10 mouse cellular contexts compared by ENCODE assay signal in the genomic region with DNA sequence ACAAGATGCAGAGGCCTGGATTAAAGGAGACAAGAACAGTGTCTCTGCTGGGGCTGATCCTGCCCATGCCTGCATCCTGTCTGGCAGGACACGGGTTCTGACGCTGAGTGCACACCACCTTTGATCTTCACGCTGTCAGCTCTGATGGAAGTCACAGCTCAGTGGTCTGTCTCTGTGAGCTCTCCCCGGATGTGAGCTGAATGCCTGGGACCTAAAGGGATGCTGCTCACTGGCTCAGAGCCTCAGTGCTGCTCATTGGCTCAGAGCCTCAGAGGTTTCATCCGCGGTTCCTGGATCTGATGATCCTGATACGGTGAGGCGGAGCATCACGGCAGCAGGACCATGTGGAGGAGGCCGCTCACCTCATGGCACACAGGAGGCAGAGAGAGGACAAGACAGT. TPM values are rescaled to one million over a fixed set of nuclear protein-coding genes. Genes with fewer than 3 reads are reported as not detected.
A peak's percentile ranks its signal among the peaks of the same experiment; 100 is the strongest.
DNase-seq lines count a peak whose midpoint lies in the region; ATAC-seq and TF ChIP-seq lines count a peak whose summit lies in the region.
"Had no signal": no experiment of that assay in that cellular context is flagged by ENCODE, and none has a peak within 500 bp of the region (broad histone marks: within the 10 kb centered on the region; RNA-seq: fewer than 3 reads in every experiment).

No protein-coding gene starts in this region.

- POLR2A ChIA-PET in Patski (lab: Charles Lee) = no interaction called here

- H3K36me3 ChIP-seq in heart, embryonic 11.5 days (ENCODE audit: control insufficient read depth, insufficient read depth, low read length) = peaks cover 9% of the 10 kb centered on the region
- no peaks in the 10 kb centered on the region for H3K36me3 ChIP-seq in heart, adult 2 months (ENCODE audit: control insufficient read depth, insufficient read depth, low read length)
- peaks cover 26% of the 10 kb centered on the region; the same call in 1 of the 2 replicates for H3K36me3 ChIP-seq in kidney, embryonic 14.5 days (ENCODE audit: control insufficient read depth, insufficient read depth, low read length)
- peaks cover 30% of the 10 kb centered on the region for H3K36me3 ChIP-seq in midbrain, embryonic 14.5 days (ENCODE audit: control insufficient read depth, insufficient read depth, low read length)

- no peak overlapping the region for H3K4me2 ChIP-seq in heart, embryonic 11.5 days
- no peak overlapping the region for H3K4me2 ChIP-seq in kidney, embryonic 14.5 days (replicated peaks; ENCODE audit: low read depth, low read length)
- H3K4me2 ChIP-seq in midbrain, embryonic 14.5 days (ENCODE audit: low read length) = no peak overlapping the region
- H3K4me2 ChIP-seq: hindbrain, embryonic 14.5 days had no signal

- no peaks in the 10 kb centered on the region for H3K79me2 ChIP-seq in heart, adult 2 months (replicated peaks; ENCODE audit: control insufficient read depth, insufficient read depth, low read length)

- no peaks in the 10 kb centered on the region for H3K9me3 ChIP-seq in heart, embryonic 11.5 days (replicated peaks; ENCODE audit: control insufficient read depth, low read length)
- no peaks in the 10 kb centered on the region for H3K9me3 ChIP-seq in kidney, embryonic 14.5 days (ENCODE audit: control insufficient read depth, low read length)
- H3K9me3 ChIP-seq in midbrain, embryonic 14.5 days (ENCODE audit: control insufficient read depth, low read length) = no peaks in the 10 kb centered on the region

- CTCF ChIA-PET in Patski (lab: Charles Lee) = interaction anchor here (1.5 kb wide), 1 partner anchor 27 kb away, joined by 3 read pairs; no protein-coding TSS in a partner anchor

- no peak overlapping the region for H3K9ac ChIP-seq in heart, embryonic 11.5 days (ENCODE audit: low read depth, low read length)
- H3K9ac ChIP-seq in heart, adult 2 months (ENCODE audit: low read depth, low read length) = no peak overlapping the region
- H3K9ac ChIP-seq in kidney, embryonic 14.5 days (ENCODE audit: low read depth, low read length) = no peak overlapping the region
- no peak overlapping the region; the same call in 1 of the 2 replicates for H3K9ac ChIP-seq in midbrain, embryonic 14.5 days (replicated peaks; ENCODE audit: low read length)
- H3K9ac ChIP-seq: hindbrain, embryonic 14.5 days had no signal

- no peak for DNase-seq in heart, adult 2 months
- DNase-seq in Patski (ENCODE audit: low read depth, low spot score) = no peak
- peak; percentile 49 for DNase-seq in midbrain, embryonic 14.5 days
- no peak for DNase-seq in layer of hippocampus, adult 9-11 months
- DNase-seq in right cerebral cortex, adult 18-20 months = no peak
- DNase-seq: gastrocnemius, postnatal 10 days had no signal

- H3K4me1 ChIP-seq in heart, embryonic 11.5 days (ENCODE audit: control insufficient read depth, insufficient read depth, low read length) = peaks cover 32% of the 10 kb centered on the region
- H3K4me1 ChIP-seq in heart, adult 2 months (ENCODE audit: control insufficient read depth, insufficient read depth, low read length) = peaks cover 5% of the 10 kb centered on the region; the same call in 1 of the 2 replicates
- H3K4me1 ChIP-seq in kidney, embryonic 14.5 days (ENCODE audit: control insufficient read depth, insufficient read depth, low read length) = peaks cover 18% of the 10 kb centered on the region
- no peaks in the 10 kb centered on the region for H3K4me1 ChIP-seq in midbrain, embryonic 14.5 days (ENCODE audit: control insufficient read depth, insufficient read depth, low read length)

- no peak for ATAC-seq in heart, embryonic 11.5 days (replicated peaks; ENCODE audit: insufficient number of reproducible peaks, low FRiP score, low TSS enrichment)
- ATAC-seq in Patski = peak; percentile 13
- ATAC-seq in kidney, embryonic 14.5 days (ENCODE audit: low FRiP score, low TSS enrichment) = peak; percentile 75
- ATAC-seq in midbrain, embryonic 14.5 days (ENCODE audit: low FRiP score, low TSS enrichment) = no peak

- no peak for TF ChIP-seq EP300 in heart, adult 2 months (IDR thresholded peaks at IDR 0.05; ENCODE audit: insufficient read depth, low read depth, low read length)

- peak overlapping the region; percentile 29; the same call in 1 of the 2 replicates for H3K27ac ChIP-seq in heart, embryonic 11.5 days (ENCODE audit: low read depth, low read length)
- no peak overlapping the region for H3K27ac ChIP-seq in heart, adult 2 months
- peak overlapping the region; percentile 63; the same call in 1 of the 2 replicates for H3K27ac ChIP-seq in kidney, embryonic 14.5 days (ENCODE audit: low read depth, low read length)
- H3K27ac ChIP-seq in midbrain, embryonic 14.5 days (replicated peaks; ENCODE audit: low read depth, low read length) = peak overlapping the region; percentile 61
- H3K27ac ChIP-seq: hindbrain, embryonic 14.5 days had no signal

- H3K27me3 ChIP-seq in heart, embryonic 11.5 days (ENCODE audit: control insufficient read depth, insufficient read depth, low read length) = no peaks in the 10 kb centered on the region
- no peaks in the 10 kb centered on the region for H3K27me3 ChIP-seq in heart, adult 2 months (ENCODE audit: control insufficient read depth, insufficient read depth, low read length)
- H3K27me3 ChIP-seq in Patski = no peaks in the 10 kb centered on the region
- H3K27me3 ChIP-seq in kidney, embryonic 14.5 days (ENCODE audit: control insufficient read depth, insufficient read depth, low read length) = no peaks in the 10 kb centered on the region
- no peaks in the 10 kb centered on the region for H3K27me3 ChIP-seq in midbrain, embryonic 14.5 days (ENCODE audit: control insufficient read depth, insufficient read depth, low read length)

- TF ChIP-seq POLR2A in heart, adult 2 months (IDR thresholded peaks at IDR 0.05; ENCODE audit: insufficient read depth, low read depth, low read length) = no peak

- intact Hi-C loops in heart, adult 2 months (cut with DNase I) = no loop called here

- WGBS in heart, embryonic 11.5 days (ENCODE audit: insufficient replicate concordance) = 54% methylated on average over 10 of the region's 10 CpGs
- WGBS in heart, adult 2 months = 57% methylated on average over 10 of the region's 10 CpGs
- 35% methylated on average over 10 of the region's 10 CpGs for WGBS in kidney, embryonic 14.5 days
- 30% methylated on average over 10 of the region's 10 CpGs for WGBS in midbrain, embryonic 14.5 days

- in situ Hi-C loops in Patski (cut with MboI; ENCODE audit: low pct_unique_long_range_greater_than_20kb) = no loop called here

- no peak for TF ChIP-seq CTCF in heart, adult 2 months (IDR thresholded peaks at IDR 0.05)
- TF ChIP-seq CTCF in Patski (IDR thresholded peaks at IDR 0.05) = no peak

- no peak overlapping the region for H3K4me3 ChIP-seq in heart, embryonic 11.5 days (ENCODE audit: low read depth, low read length)
- H3K4me3 ChIP-seq in heart, adult 2 months = no peak overlapping the region
- no peak overlapping the region for H3K4me3 ChIP-seq in kidney, embryonic 14.5 days (ENCODE audit: low read length)
- no peak overlapping the region for H3K4me3 ChIP-seq in midbrain, embryonic 14.5 days (replicated peaks; ENCODE audit: low read depth, low read length)
- H3K4me3 ChIP-seq: erythroblast, embryonic 14.5 days had no signal

RNA-seq across cellular contexts. Expression of a gene that starts 31.8 kb away (rescaled TPM):
- 0.04 and 0.20 TPM in 2 replicates for polyA plus RNA-seq in heart, embryonic 11.5 days (2014; fragmentation: Nextera tagmentation; extraction: Ambion mirVana)
- total RNA-seq in heart, adult 2 months (2021) = under 1 TPM; 0.11 to 0.26 TPM
- polyA plus RNA-seq in heart, adult 2 months (2012; rRNA removed) = 0.03 and 0.08 TPM in 2 replicates
- polyA plus RNA-seq in Patski (2021) = 0.22 TPM
- polyA plus RNA-seq in kidney, embryonic 14.5 days (2014; fragmentation: Nextera tagmentation; extraction: Ambion mirVana) = 0.20 and 0.23 TPM in 2 replicates
- polyA plus RNA-seq in midbrain, embryonic 14.5 days (2014; fragmentation: Nextera tagmentation; extraction: Ambion mirVana) = 0.20 and 0.30 TPM in 2 replicates
- polyA plus RNA-seq: erythroblast, embryonic 14.5 days had no signal

Comparison
In these comparisons a context has a peak if more than half of its experiments do, and no peak if none do; other contexts are left out.
1. ATAC-seq: peak in Patski (single experiment) and kidney, embryonic 14.5 days (single experiment); none in heart, embryonic 11.5 days (single experiment) and midbrain, embryonic 14.5 days (single experiment).